Mouse (Mus musculus) cortical plate, adult 2 months (tissue): ENCODE measurements around the gene Gse1. TPM values are rescaled to one million over a fixed set of nuclear protein-coding genes. Genes with fewer than 3 reads are reported as not detected.

Experiments
- H3K27ac ChIP-seq: fragments of 200-500 bp; 2 replicates; pipeline ENCODE4 v1.5.1; 2012; ENCODE audit warnings: low read length, control low read depth, inconsistent platforms; ENCODE audit not compliant: insufficient read depth
- H3K4me1 ChIP-seq: fragments of 200-500 bp; 2 replicates; pipeline ENCODE4 v1.6.1; 2011; ENCODE audit warnings: low read length; ENCODE audit not compliant: control insufficient read depth, insufficient read depth
- H3K4me3 ChIP-seq: fragments of 200-500 bp; 2 replicates; pipeline ENCODE4 v1.5.1; 2011; ENCODE audit warnings: mild to moderate bottlenecking, low read length, control low read depth; ENCODE audit not compliant: insufficient read depth
- CTCF ChIP-seq: fragments of 200-500 bp; IDR thresholded peaks from 2 replicates; pipeline ENCODE4 v1.5.1; 2011; ENCODE audit warnings: mild to moderate bottlenecking, control low read depth, low read length; ENCODE audit not compliant: insufficient read depth; ENCODE audit errors: extremely low read depth
- POLR2A ChIP-seq: fragments of 200-500 bp; IDR thresholded peaks from 2 replicates; pipeline ENCODE4 v1.6.1; 2011; ENCODE audit warnings: mild to moderate bottlenecking, low read length, control low read depth; ENCODE audit not compliant: insufficient read depth; ENCODE audit errors: extremely low read depth
- polyA plus RNA-seq: library from polyadenylated mRNA; depleted of rRNA; stranded (reverse); fragments of >200 nt; gene quantifications from 2 replicates; pipeline ENCODE4 v1.2.3, GENCODE M21; 2012

Gene Gse1
- polyA plus RNA-seq, 1 experiment, result 41.0 TPM

DNA sequence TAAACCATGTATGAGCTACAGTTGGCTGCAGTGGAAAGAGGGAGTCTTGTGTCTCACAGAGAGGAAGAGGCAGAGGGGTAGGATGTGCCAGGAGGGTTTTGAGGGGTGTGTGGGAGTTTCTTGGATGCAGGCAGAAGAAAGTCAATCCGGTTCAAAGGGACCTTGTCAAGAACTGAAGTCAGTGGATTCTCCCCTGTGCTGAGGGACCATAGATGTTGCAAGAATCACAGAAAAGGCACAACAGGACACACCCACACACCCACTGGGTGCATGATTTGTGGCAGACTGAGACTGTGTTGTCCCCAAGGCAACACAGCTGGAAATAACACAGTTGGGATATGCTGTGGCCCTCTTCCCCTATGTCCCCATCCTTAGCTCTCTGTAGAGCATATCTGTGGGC, 209.0 kb downstream of the Gse1 start:
- no peak for TF ChIP-seq POLR2A
- no peak for TF ChIP-seq CTCF
- peaks cover 18% of the 10 kb centered on the region for H3K4me1 ChIP-seq
- no peak overlapping the region for H3K4me3 ChIP-seq
- H3K27ac ChIP-seq, result no peak overlapping the region

GRCm38 (mm10) chr8:120437666-120438395, 209.6 kb downstream of the Gse1 start:
- TF ChIP-seq CTCF (no peak), POLR2A (no peak)
- Histone ChIP-seq H3K4me3 (no peak overlapping the region), H3K27ac (peak overlapping the region; percentile 51; the same call in 1 of the 2 replicates), H3K4me1 (peaks cover 20% of the 10 kb centered on the region)

DNA sequence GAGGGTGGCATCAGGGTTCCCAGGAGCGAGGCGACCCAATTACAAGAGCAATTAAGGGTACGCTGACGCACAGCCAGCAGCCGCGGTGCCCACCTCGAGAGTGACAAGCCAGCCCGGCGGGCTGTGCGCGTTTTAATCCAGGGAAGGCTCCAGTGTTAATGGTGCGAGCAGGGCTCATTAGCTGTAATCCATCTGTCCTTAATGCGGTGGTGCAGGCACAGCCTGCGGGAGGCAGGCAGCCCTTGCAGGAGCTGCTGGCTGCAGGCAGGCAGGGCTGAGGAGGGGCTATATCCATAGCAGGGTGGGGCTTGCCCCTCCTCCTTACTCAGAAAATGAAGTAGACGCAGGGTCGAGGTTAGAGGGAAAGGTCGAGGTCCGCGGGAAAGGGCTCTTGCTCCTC, 211.1 kb downstream of the Gse1 start:
- peak overlapping the region; percentile 63 for H3K27ac ChIP-seq
- H3K4me1 ChIP-seq, result peaks cover 20% of the 10 kb centered on the region
- H3K4me3 ChIP-seq, result no peak overlapping the region
- TF ChIP-seq POLR2A (no peak), CTCF (no peak)

DNA sequence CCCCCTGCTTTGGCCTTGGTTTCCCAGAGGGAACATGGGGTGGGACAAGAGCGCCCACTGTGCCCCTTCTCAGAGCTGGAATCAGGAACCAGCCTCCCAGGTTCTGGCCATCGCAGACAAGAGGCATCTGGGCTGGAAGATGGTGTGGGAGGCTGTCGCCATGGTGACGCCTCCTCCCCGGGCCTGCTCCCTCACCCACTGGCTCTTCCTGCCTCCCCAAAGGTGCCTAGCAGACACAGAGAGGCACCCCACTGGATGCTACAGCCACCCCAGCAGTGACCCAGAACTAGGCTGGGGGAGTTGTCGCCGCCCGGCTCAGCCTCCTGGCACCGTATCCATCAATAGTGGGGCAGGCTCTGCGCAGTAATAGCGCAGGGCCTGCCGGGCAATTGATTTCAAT, 212.5 kb downstream of the Gse1 start:
- TF ChIP-seq CTCF (no peak), POLR2A (no peak)
- no peak overlapping the region for H3K4me3 ChIP-seq
- peaks cover 20% of the 10 kb centered on the region for H3K4me1 ChIP-seq
- H3K27ac ChIP-seq, result peak overlapping the region; percentile 65

DNA sequence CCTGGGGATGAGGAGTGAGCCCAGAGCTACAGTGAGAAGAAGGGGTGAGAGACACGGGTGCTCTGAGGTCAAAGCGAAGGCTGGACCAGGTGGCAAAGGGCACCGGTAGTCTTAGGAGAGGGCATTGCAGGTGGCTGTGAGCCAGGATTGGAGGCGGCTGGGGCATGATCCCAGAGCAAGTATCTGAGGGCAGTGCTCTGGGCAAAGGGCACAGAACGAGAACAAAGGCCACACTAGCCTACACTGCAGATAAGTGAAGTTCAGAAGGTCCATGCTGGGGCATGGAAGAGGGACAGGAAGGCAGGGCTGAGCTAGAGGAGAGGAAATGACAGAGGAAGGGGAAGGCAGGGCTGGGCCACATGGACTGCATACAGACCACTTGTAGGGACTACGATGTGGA, 213.4 kb downstream of the Gse1 start:
- Histone ChIP-seq H3K4me3 (no peak overlapping the region), H3K4me1 (peaks cover 20% of the 10 kb centered on the region), H3K27ac (no peak overlapping the region)
- no peak for TF ChIP-seq POLR2A
- no peak for TF ChIP-seq CTCF

GRCm38 (mm10) chr8:120442306-120443003, 214.2 kb downstream of the Gse1 start:
- Histone ChIP-seq H3K4me3 (no peak overlapping the region), H3K27ac (no peak overlapping the region), H3K4me1 (peaks cover 18% of the 10 kb centered on the region)
- no peak for TF ChIP-seq CTCF
- TF ChIP-seq POLR2A, result no peak

DNA sequence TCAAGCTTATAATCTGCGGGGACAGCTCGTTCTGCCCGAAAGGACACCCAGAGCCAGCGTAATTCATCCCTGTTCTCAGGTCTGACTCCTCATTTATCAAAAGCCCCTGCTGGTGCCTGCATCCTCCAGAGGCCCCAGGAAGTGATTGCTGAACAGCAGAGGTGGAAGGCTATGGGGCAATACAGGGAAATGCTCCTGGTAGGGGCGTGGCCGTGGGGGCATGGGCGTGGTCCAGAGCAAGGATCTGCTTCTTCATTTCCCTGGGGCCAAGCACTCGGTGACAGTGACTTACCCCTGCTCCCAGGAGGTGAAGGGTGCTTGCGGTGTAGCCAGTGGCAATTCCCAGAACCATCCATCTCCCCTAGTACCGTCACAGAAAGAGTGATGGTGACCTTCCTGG, 217.0 kb downstream of the Gse1 start:
- no peak for TF ChIP-seq POLR2A
- TF ChIP-seq CTCF, result no peak
- Histone ChIP-seq H3K27ac (no peak overlapping the region), H3K4me3 (no peak overlapping the region), H3K4me1 (peaks cover 8% of the 10 kb centered on the region)

- H3K4me3 ChIP-seq, result no peak overlapping the region
- TF ChIP-seq CTCF, result no peak
- no peak for TF ChIP-seq POLR2A
- no peak overlapping the region for H3K27ac ChIP-seq
- H3K4me1 ChIP-seq, result 0 out of 2 replicates have a peak, but pooled peaks cover 2% of the 10 kb centered on the region
These were observed 219.9 kb downstream of the Gse1 start for GRCm38 (mm10) chr8:120448131-120448530.

DNA sequence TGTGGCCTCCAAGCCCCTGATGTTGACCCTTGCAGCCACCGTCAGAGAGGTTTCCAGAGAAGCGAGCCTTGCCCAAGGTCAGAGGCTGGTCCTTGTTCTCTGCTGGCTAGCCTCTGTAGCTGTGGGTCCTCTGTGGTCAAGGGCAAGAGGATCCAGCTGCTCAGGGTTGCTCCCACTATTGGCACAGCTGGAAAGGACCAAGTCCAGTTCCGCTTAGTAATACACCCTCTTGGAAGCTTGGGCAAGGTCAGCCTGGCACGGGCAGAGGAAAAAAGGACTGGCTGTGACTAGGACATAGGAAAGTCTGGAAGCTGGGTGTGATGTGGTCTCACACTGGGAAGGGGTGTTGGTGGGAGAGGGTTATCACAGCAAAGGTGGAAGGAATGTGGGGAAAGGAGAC, 220.9 kb downstream of the Gse1 start:
- TF ChIP-seq POLR2A (no peak), CTCF (no peak)
- no peak overlapping the region for H3K4me3 ChIP-seq
- peak overlapping the region; percentile 59 for H3K27ac ChIP-seq

DNA sequence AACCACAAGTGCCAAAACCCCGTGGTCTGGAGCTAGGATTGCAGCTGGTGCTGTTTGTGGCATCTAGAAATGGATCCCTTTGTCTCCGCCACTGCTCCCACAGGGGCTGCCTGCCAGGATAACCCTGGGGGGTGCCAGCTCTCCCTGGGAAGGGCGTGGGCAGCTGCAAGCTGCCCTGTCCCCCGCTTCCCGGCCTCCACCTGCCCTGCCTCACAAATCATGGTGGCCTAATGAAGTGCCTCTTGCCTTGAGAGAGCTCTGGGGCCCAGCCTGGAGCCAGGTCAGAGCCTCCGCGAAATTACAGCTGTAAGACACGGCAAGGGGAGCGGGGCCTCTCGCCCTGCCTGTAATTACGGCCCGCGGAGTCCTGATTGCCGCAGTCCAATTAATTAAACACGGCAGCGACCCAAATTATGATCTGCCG, 221.4 kb downstream of the Gse1 start:
- peak overlapping the region; percentile 59; the same call in 1 of the 2 replicates for H3K27ac ChIP-seq
- TF ChIP-seq CTCF (no peak), POLR2A (no peak)
- 0 out of 2 replicates have a peak, but pooled peaks cover 2% of the 10 kb centered on the region for H3K4me1 ChIP-seq
- H3K4me3 ChIP-seq, result no peak overlapping the region

More for the DNA sequence above, 220.9 kb downstream of the Gse1 start:
- H3K4me1 ChIP-seq, result 0 out of 2 replicates have a peak, but pooled peaks cover 2% of the 10 kb centered on the region
